Mouse (Mus musculus): ENCODE data around the gene Nucb1. TPM values are rescaled to one million over a fixed set of nuclear protein-coding genes. Genes with fewer than 3 reads are reported as not detected.

Nucb1 gene
- polyA plus RNA-seq, 1 experiment from 2014 or later: 229 TPM

DNA sequence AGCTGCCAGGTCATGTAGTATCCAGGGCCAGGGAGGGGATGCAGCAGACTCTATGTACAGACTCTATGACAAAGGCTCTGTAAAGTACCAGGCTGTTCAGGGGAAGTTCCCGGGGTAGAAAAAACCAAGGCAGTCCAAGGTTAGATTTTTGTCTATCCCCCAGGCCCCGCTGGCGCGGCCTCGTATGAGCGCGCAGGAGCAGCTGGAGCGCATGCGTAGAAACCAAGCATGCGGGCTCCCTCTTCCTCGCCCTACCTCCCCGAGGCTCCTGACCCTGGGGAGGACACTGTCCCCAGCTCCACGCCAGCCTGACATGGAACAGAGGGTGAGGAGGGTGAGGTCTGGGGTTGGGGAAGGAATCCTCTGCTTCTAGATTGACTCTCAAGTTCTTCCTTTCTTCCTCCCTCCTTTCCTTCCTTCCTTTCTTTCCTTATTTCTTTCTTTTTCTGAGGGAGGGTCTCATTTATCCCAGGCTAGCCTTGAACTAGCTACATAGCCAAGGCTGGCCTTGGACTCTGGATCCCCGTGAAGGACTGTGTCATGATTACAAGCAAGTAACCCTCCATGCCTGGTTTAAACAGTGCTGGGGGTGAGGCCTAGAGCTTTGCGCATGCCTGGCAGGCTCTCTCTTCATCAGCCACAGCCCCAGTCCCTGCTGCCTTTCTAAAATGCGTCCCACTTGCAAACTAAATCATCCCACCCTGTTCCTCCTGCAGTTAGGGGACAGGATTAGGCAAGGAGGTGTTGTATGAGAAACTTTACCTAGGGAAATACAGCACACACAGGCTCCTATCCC is 39.6 kb upstream of the Nucb1 start:
- Histone ChIP-seq H3K27ac (ENCODE audit: low read length) (no peak overlapping the region), H3K4me3 (replicated peaks; ENCODE audit: low read length) (no peak overlapping the region), H3K9ac (ENCODE audit: low read length) (no peak overlapping the region), H3K4me1 (ENCODE audit: control insufficient read depth, insufficient read depth, low read length) (0 out of 2 replicates have a peak, but pooled peaks cover 3% of the 10 kb centered on the region), H3K9me3 (replicated peaks; ENCODE audit: control insufficient read depth, low read length) (no peaks in the 10 kb centered on the region), H3K36me3 (ENCODE audit: control insufficient read depth, insufficient read depth, low read length) (no peaks in the 10 kb centered on the region), H3K27me3 (ENCODE audit: control insufficient read depth, insufficient read depth, low read length) (no peaks in the 10 kb centered on the region), H3K4me2 (ENCODE audit: low read depth, low read length) (no peak overlapping the region)
- 86% methylated on average over 16 of the region's 16 CpGs for WGBS
- no peak for ATAC-seq (ENCODE audit: insufficient read depth, low FRiP score)

DNA sequence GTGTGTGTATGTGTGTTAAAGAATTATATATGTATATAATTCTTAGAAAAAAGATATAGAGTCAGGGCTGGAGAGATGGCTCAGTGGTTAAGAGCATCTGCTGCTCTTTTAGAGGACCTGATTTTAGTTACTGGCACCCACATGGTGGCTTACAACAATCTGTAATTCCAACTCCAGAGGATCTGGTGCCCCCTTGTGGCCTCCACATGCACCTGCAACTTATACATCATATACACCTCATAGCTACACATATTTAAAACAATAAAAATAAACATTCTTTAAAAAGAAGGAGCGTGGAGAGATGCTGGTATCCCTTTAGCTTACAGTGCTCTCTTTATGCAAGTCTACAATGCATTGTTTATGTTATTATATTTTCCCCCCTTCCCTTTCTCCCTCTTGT is 34.3 kb upstream of the Nucb1 start:
- Histone ChIP-seq H3K27me3 (ENCODE audit: control insufficient read depth, insufficient read depth, low read length) (no peaks in the 10 kb centered on the region), H3K4me1 (ENCODE audit: control insufficient read depth, insufficient read depth, low read length) (no peaks in the 10 kb centered on the region), H3K4me2 (ENCODE audit: low read depth, low read length) (no peak overlapping the region), H3K9ac (ENCODE audit: low read length) (no peak overlapping the region), H3K4me3 (replicated peaks; ENCODE audit: low read length) (no peak overlapping the region), H3K27ac (ENCODE audit: low read length) (no peak overlapping the region), H3K9me3 (replicated peaks; ENCODE audit: control insufficient read depth, low read length) (no peaks in the 10 kb centered on the region), H3K36me3 (ENCODE audit: control insufficient read depth, insufficient read depth, low read length) (no peaks in the 10 kb centered on the region)
- WGBS: 83% methylated on average over 1 of the region's 1 CpGs
- ATAC-seq (ENCODE audit: insufficient read depth, low FRiP score): no peak

DNA sequence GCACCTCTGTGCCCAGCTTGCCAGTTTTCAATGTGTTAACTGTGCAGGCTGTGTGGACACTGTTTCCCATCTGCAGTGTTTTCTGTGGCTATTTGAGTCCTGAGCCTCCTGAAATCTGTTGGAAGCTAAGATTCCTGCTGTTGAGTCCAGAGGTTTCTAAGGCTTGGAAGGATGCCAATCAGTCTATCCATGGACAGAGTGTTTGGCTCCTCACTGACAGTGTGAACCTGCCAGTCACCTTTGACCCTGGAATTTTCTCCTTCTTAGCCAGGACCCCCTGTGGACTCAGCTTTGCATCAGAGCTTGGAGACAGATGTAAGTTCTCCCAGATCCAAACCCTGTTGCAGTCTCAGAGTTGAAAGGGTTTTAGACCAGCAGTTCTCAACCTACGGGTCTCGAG is 30.0 kb upstream of the Nucb1 start:
- 53% methylated on average over 2 of the region's 2 CpGs for WGBS
- no peak for ATAC-seq (ENCODE audit: insufficient read depth, low FRiP score)
- H3K36me3 ChIP-seq (ENCODE audit: control insufficient read depth, insufficient read depth, low read length): no peaks in the 10 kb centered on the region
- no peaks in the 10 kb centered on the region for H3K9me3 ChIP-seq (replicated peaks; ENCODE audit: control insufficient read depth, low read length)
- no peaks in the 10 kb centered on the region for H3K27me3 ChIP-seq (ENCODE audit: control insufficient read depth, insufficient read depth, low read length)
- no peak overlapping the region for H3K9ac ChIP-seq (ENCODE audit: low read length)
- H3K4me1 ChIP-seq (ENCODE audit: control insufficient read depth, insufficient read depth, low read length): 0 out of 2 replicates have a peak, but pooled peaks cover 5% of the 10 kb centered on the region
- H3K27ac ChIP-seq (ENCODE audit: low read length): no peak overlapping the region
- H3K4me3 ChIP-seq (replicated peaks; ENCODE audit: low read length): no peak overlapping the region
- H3K4me2 ChIP-seq (ENCODE audit: low read depth, low read length): no peak overlapping the region

DNA sequence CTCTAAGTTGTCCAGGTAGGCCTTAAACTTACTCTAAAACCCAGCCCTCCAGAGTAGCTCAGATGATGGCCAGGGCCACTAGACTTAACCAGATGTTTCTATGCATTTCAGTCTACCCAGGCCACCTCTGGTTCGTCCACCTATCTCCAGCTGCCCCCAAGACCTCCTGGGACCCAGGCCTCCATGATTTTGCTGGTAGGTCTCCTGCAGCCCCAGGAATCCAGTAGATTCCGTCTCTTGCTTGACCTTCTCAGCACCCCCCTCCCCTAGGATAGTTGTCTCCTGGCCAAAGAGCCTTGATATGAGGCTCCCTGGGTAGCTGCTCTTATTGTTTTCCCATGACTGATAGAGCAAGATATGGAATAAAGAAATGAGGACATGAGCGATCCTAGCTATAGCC is 28.9 kb upstream of the Nucb1 start:
- Histone ChIP-seq H3K27ac (ENCODE audit: low read length) (no peak overlapping the region), H3K36me3 (ENCODE audit: control insufficient read depth, insufficient read depth, low read length) (no peaks in the 10 kb centered on the region), H3K4me1 (ENCODE audit: control insufficient read depth, insufficient read depth, low read length) (0 out of 2 replicates have a peak, but pooled peaks cover 5% of the 10 kb centered on the region), H3K27me3 (ENCODE audit: control insufficient read depth, insufficient read depth, low read length) (no peaks in the 10 kb centered on the region), H3K4me2 (ENCODE audit: low read depth, low read length) (no peak overlapping the region), H3K9ac (ENCODE audit: low read length) (no peak overlapping the region), H3K4me3 (replicated peaks; ENCODE audit: low read length) (no peak overlapping the region), H3K9me3 (replicated peaks; ENCODE audit: control insufficient read depth, low read length) (no peaks in the 10 kb centered on the region)
- ATAC-seq (ENCODE audit: insufficient read depth, low FRiP score): no peak
- WGBS: 76% methylated on average over 3 of the region's 3 CpGs

DNA sequence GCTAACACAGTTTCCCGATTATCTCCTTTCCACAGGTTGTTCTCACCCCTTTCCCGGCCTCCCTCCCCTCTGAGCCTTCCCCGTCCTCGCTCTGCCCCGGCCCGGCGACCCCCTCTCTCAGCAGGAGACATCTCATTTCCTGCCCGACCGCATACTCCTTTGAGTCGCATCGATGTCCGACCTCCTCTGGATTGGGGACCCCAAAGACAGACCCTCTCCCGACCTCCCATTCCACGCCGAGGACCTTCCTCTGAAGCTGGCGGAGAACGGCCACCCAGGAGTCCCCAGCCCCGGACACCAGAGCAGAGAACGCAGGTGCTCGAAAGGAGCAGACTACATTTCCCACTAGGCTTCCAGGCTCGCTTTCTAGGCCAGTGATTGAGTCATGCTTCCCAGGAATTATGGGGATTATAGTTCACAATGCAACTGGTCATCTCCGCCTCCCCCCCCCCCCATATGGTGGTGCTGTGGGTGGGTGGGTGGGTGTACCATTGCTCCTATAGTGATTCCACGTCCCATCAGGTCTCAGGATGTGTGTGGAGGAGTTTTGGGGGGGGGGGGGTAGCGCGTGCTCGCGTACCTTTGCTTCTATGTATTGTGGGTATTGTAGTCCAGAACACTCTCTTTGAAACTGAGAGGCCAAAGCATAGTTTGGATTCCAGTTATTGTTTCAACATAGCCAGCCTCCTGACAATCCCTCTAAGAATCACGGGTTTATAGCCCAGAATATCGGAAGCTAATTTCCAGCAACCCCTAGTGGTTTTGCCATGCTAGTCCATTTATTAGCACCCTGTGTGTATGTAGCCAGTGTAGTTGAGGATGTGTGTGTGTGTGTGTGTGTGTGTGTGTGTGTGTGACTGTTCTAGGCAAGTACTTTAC is 28.2 kb upstream of the Nucb1 start:
- Histone ChIP-seq H3K9me3 (replicated peaks; ENCODE audit: control insufficient read depth, low read length) (no peaks in the 10 kb centered on the region), H3K4me1 (ENCODE audit: control insufficient read depth, insufficient read depth, low read length) (0 out of 2 replicates have a peak, but pooled peaks cover 5% of the 10 kb centered on the region), H3K4me2 (ENCODE audit: low read depth, low read length) (peak overlapping the region; percentile 87), H3K4me3 (replicated peaks; ENCODE audit: low read length) (peak overlapping the region; percentile 59), H3K27me3 (ENCODE audit: control insufficient read depth, insufficient read depth, low read length) (no peaks in the 10 kb centered on the region), H3K36me3 (ENCODE audit: control insufficient read depth, insufficient read depth, low read length) (no peaks in the 10 kb centered on the region), H3K27ac (ENCODE audit: low read length) (no peak overlapping the region; the same call in 1 of the 2 replicates), H3K9ac (ENCODE audit: low read length) (peak overlapping the region; percentile 77)
- peak; percentile 77 for ATAC-seq (ENCODE audit: insufficient read depth, low FRiP score)
- WGBS: 2% methylated on average over 29 of the region's 29 CpGs

DNA sequence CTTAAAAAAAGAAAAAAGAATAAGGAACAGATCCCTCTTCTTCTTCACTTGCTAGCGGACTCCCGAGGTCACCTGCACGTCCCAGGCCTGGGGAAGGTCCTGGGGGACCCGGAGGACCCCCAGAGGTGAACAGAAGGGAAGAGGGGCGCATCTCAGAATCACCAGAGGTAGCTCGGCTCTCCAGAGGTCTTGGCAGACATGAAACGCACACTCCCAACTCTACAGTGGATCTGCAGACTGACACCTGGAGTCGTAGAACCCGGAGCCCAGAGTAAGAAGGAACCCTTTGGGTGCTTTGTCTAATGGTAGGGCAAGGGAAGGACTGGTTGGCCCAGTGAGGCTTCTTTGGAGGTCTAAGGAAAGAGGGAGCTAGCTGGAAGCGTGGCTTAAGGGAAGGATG is 27.4 kb upstream of the Nucb1 start:
- no peak overlapping the region for H3K27ac ChIP-seq (ENCODE audit: low read length)
- no peaks in the 10 kb centered on the region for H3K27me3 ChIP-seq (ENCODE audit: control insufficient read depth, insufficient read depth, low read length)
- peak overlapping the region; percentile 59 for H3K4me3 ChIP-seq (replicated peaks; ENCODE audit: low read length)
- WGBS: 86% methylated on average over 10 of the region's 10 CpGs
- no peaks in the 10 kb centered on the region for H3K9me3 ChIP-seq (replicated peaks; ENCODE audit: control insufficient read depth, low read length)
- H3K9ac ChIP-seq (ENCODE audit: low read length): peak overlapping the region; percentile 77
- H3K4me1 ChIP-seq (ENCODE audit: control insufficient read depth, insufficient read depth, low read length): 0 out of 2 replicates have a peak, but pooled peaks cover 5% of the 10 kb centered on the region
- ATAC-seq (ENCODE audit: insufficient read depth, low FRiP score): no peak
- H3K36me3 ChIP-seq (ENCODE audit: control insufficient read depth, insufficient read depth, low read length): no peaks in the 10 kb centered on the region
- H3K4me2 ChIP-seq (ENCODE audit: low read depth, low read length): peak overlapping the region; percentile 87

DNA sequence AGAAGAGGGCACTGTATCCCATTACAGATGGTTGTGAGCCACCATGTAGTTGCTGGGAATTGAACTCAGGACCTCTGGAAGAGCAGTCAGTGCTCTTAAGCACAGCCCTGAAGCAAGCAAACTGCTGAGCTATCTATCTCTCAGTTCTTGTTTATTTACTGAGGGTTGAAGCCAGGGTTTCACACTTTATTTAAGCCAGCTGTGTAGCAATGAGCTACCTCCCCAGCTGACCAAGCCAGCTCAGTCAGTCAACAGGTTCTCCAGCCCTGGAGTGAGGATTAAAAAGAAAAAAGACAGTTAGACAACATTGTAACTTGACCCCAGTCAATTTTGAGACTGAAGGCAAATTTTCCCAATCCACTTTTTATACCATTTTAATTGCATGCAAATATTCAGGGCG is 25.5 kb upstream of the Nucb1 start:
- H3K9me3 ChIP-seq (replicated peaks; ENCODE audit: control insufficient read depth, low read length): no peaks in the 10 kb centered on the region
- no peak overlapping the region for H3K9ac ChIP-seq (ENCODE audit: low read length)
- H3K4me2 ChIP-seq (ENCODE audit: low read depth, low read length): no peak overlapping the region
- no peak for ATAC-seq (ENCODE audit: insufficient read depth, low FRiP score)
- H3K36me3 ChIP-seq (ENCODE audit: control insufficient read depth, insufficient read depth, low read length): no peaks in the 10 kb centered on the region
- no peak overlapping the region for H3K4me3 ChIP-seq (replicated peaks; ENCODE audit: low read length)
- peaks cover 5% of the 10 kb centered on the region; the same call in 1 of the 2 replicates for H3K4me1 ChIP-seq (ENCODE audit: control insufficient read depth, insufficient read depth, low read length)
- WGBS: 62% methylated on average over 1 of the region's 1 CpGs
- no peaks in the 10 kb centered on the region for H3K27me3 ChIP-seq (ENCODE audit: control insufficient read depth, insufficient read depth, low read length)
- no peak overlapping the region for H3K27ac ChIP-seq (ENCODE audit: low read length)

DNA sequence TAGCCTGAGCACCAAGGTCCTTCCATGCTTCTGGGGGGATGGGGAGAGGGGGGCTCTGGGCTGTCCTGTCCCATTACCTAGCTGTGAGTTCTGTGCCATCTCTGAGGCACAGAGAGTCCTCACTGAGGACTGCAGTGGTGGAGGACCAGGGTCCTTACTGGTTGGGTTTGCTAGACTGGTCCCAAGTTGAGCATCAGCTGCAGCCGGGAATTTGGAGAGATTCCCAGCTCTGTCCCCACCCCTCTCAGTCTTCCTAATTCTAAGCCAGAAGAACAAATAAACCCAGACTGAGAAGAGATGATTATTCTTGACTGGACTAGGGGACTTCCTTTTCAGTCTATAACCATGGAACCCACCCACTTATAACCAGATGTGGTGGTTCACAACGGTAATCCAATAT is 20.4 kb upstream of the Nucb1 start:
- Histone ChIP-seq H3K4me1 (ENCODE audit: control insufficient read depth, insufficient read depth, low read length) (peaks cover 13% of the 10 kb centered on the region), H3K4me3 (replicated peaks; ENCODE audit: low read length) (no peak overlapping the region), H3K27ac (ENCODE audit: low read length) (peak overlapping the region; percentile 43), H3K4me2 (ENCODE audit: low read depth, low read length) (peak overlapping the region; percentile 31), H3K9ac (ENCODE audit: low read length) (no peak overlapping the region; the same call in 1 of the 2 replicates), H3K36me3 (ENCODE audit: control insufficient read depth, insufficient read depth, low read length) (no peaks in the 10 kb centered on the region), H3K9me3 (replicated peaks; ENCODE audit: control insufficient read depth, low read length) (no peaks in the 10 kb centered on the region), H3K27me3 (ENCODE audit: control insufficient read depth, insufficient read depth, low read length) (no peaks in the 10 kb centered on the region)
- ATAC-seq (ENCODE audit: insufficient read depth, low FRiP score): no peak
- WGBS: 36% methylated on average over 2 of the region's 2 CpGs

DNA sequence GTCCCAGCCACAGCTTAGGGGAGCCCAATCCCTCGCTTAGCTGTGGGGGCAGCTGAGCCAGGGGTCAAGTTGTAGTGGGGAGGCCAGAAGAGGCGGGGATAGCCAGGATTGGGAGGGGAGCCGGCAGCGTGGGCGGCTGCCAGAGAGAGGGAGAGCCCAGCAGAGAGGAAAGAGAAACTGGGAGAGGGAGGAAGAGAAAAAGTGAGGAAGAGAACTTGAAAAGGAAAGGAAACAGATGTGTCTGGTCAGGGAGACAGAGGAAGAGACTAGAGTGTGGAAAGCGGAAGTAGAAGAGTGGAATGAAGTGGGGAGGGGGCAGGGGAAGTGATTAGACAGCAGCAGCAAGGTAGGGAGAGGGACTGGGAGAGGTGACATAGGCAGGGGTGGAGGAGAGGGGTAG is 19.3 kb upstream of the Nucb1 start:
- Histone ChIP-seq H3K4me1 (ENCODE audit: control insufficient read depth, insufficient read depth, low read length) (peaks cover 24% of the 10 kb centered on the region), H3K36me3 (ENCODE audit: control insufficient read depth, insufficient read depth, low read length) (no peaks in the 10 kb centered on the region), H3K9me3 (replicated peaks; ENCODE audit: control insufficient read depth, low read length) (no peaks in the 10 kb centered on the region), H3K4me3 (replicated peaks; ENCODE audit: low read length) (no peak overlapping the region), H3K27ac (ENCODE audit: low read length) (peak overlapping the region; percentile 36; the same call in 1 of the 2 replicates), H3K9ac (ENCODE audit: low read length) (peak overlapping the region; percentile 31; the same call in 1 of the 2 replicates), H3K27me3 (ENCODE audit: control insufficient read depth, insufficient read depth, low read length) (no peaks in the 10 kb centered on the region), H3K4me2 (ENCODE audit: low read depth, low read length) (no peak overlapping the region)
- 11% methylated on average over 6 of the region's 6 CpGs for WGBS
- no peak for ATAC-seq (ENCODE audit: insufficient read depth, low FRiP score)
